Mouse (Mus musculus) ES-E14 (cell line): ENCODE measurements around the gene Gga1. TPM values are rescaled to one million over a fixed set of nuclear protein-coding genes. Genes with fewer than 3 reads are reported as not detected.
A peak's percentile ranks its signal among the peaks of the same experiment; 100 is the strongest.

Experiments used
- DNase-seq: peaks from one replicate; pipeline ENCODE4 v3.0.0-alpha.2; 2013; ENCODE audit warnings: low read depth, low spot score
- H3K27ac ChIP-seq: 2 replicates; pipeline ENCODE4 v1.5.1; 2012; ENCODE audit warnings: low read depth, mild to moderate bottlenecking, low read length, moderate library complexity, mixed read lengths; ENCODE audit not compliant: poor library complexity, insufficient read depth, severe bottlenecking
- H3K36me3 ChIP-seq: 2 replicates; pipeline ENCODE4 v1.6.1; 2012; ENCODE audit warnings: mild to moderate bottlenecking, low read length, moderate library complexity, mixed read lengths; ENCODE audit not compliant: control insufficient read depth, poor library complexity, insufficient read depth, severe bottlenecking
- H3K4me1 ChIP-seq, 2 experiments: fragments of 150-350 bp in 1 of 2; sonication (generic) in 1 of 2; 2 replicates each; pipeline ENCODE4 v1.6.1; 2012; ENCODE audit warnings: low read length in 2 of 2, mild to moderate bottlenecking in 1 of 2, mixed read lengths in 1 of 2; ENCODE audit not compliant: control insufficient read depth in 2 of 2, insufficient read depth in 2 of 2, poor library complexity in 1 of 2
- H3K4me3 ChIP-seq, 2 experiments: fragments of 150-350 bp in 1 of 2; sonication (generic) in 1 of 2; 2 replicates each; pipeline ENCODE4 v1.5.1; 2012; ENCODE audit warnings: low read length in 2 of 2, low read depth in 1 of 2, mild to moderate bottlenecking in 1 of 2, mixed read lengths in 1 of 2; ENCODE audit not compliant: insufficient read depth in 1 of 2, poor library complexity in 1 of 2, severe bottlenecking in 1 of 2
- H3K9ac ChIP-seq: 2 replicates; pipeline ENCODE4 v1.6.1; 2012; ENCODE audit warnings: low read depth, mild to moderate bottlenecking, low read length, mixed read lengths; ENCODE audit not compliant: poor library complexity, insufficient read depth, severe bottlenecking
- H3K9me3 ChIP-seq: fragments of 150-350 bp; sonication (generic); 2 replicates; pipeline ENCODE4 v1.6.1; 2012; ENCODE audit warnings: low read depth, mild to moderate bottlenecking, low read length; ENCODE audit not compliant: control insufficient read depth, insufficient read depth
- CHD2 ChIP-seq: IDR thresholded peaks from 2 replicates; pipeline ENCODE4 v1.6.1; 2014; ENCODE audit warnings: mild to moderate bottlenecking, low read depth, low read length, inconsistent platforms
- HCFC1 ChIP-seq: IDR thresholded peaks from 2 replicates; pipeline ENCODE4 v1.6.1; 2012; ENCODE audit warnings: low read length, inconsistent platforms, borderline replicate concordance; ENCODE audit not compliant: insufficient read depth
- MAFK ChIP-seq: IDR thresholded peaks from 2 replicates; pipeline ENCODE4 v1.6.1; 2014; ENCODE audit warnings: mild to moderate bottlenecking, low read depth, low read length, inconsistent platforms; ENCODE audit not compliant: insufficient read depth
- ZC3H11A ChIP-seq: IDR thresholded peaks from 2 replicates; pipeline ENCODE4 v1.6.1; 2012; ENCODE audit warnings: low read depth, mild to moderate bottlenecking, inconsistent platforms, low read length, borderline replicate concordance
- ZNF384 ChIP-seq: IDR thresholded peaks from 2 replicates; pipeline ENCODE4 v1.6.1; 2012; ENCODE audit warnings: low read depth, low read length, inconsistent platforms
- in situ Hi-C, 2 experiments: fragments of 600-800 bp; cut with MboI; formaldehyde crosslinking; loops; one replicate each; pipeline ENCODE4 v1.15.1; 2025; ENCODE audit warnings: low sequenced_read_pairs in 2 of 2, inconsistent platforms in 1 of 2; ENCODE audit not compliant: unreplicated experiment in 2 of 2
- total RNA-seq: library from RNA; depleted of rRNA; stranded (reverse); fragments of 300-350 nt; gene quantifications from 2 replicates; pipeline ENCODE4 v1.2.3, GENCODE M21; 2012

Gga1 gene
- total RNA-seq, 1 experiment, result 18.4 TPM

GRCm38 (mm10) chr15:78936403-78936802 is 59.4 kb downstream of the Gga1 start:
- H3K27ac ChIP-seq, result no peak overlapping the region
- in situ Hi-C loops, result no loop called here
- H3K9ac ChIP-seq, result peak overlapping the region; percentile 43
- H3K9me3 ChIP-seq, result no peaks in the 10 kb centered on the region
- H3K4me3 ChIP-seq, result peak overlapping the region; percentile 19 to 75; a peak in 2 of 4 replicates
- DNase-seq, result no peak
- no peak for TF ChIP-seq MAFK
- no peak for TF ChIP-seq CHD2
- no peak for TF ChIP-seq ZC3H11A
- no peak for TF ChIP-seq ZNF384
- TF ChIP-seq HCFC1, result no peak
- peaks cover 42% of the 10 kb centered on the region for H3K36me3 ChIP-seq
- peaks cover 0 to 12% of the 10 kb centered on the region in 2 experiments; a peak in 1 of 4 replicates for H3K4me1 ChIP-seq

GRCm38 (mm10) chr15:78937311-78937710 is 60.3 kb downstream of the Gga1 start:
- Histone ChIP-seq H3K9ac (0 out of 2 replicates have a peak overlapping the region, but pooled peaks have one; percentile 3), H3K36me3 (peaks cover 47% of the 10 kb centered on the region), H3K9me3 (no peaks in the 10 kb centered on the region), H3K4me3 (peak overlapping the region in 1 of 2 experiments; percentile 15; a peak in 1 of 4 replicates), H3K4me1 (peaks cover 0 to 15% of the 10 kb centered on the region in 2 experiments; a peak in 1 of 4 replicates), H3K27ac (no peak overlapping the region)
- TF ChIP-seq CHD2 (no peak), MAFK (no peak), ZNF384 (no peak), ZC3H11A (no peak), HCFC1 (no peak)
- in situ Hi-C loops, result no loop called here
- no peak for DNase-seq

GRCm38 (mm10) chr15:78937963-78938362 is 61.0 kb downstream of the Gga1 start:
- Histone ChIP-seq H3K9ac (no peak overlapping the region), H3K36me3 (peaks cover 47% of the 10 kb centered on the region), H3K27ac (no peak overlapping the region), H3K4me3 (no peak overlapping the region), H3K4me1 (peaks cover 1 to 15% of the 10 kb centered on the region in 2 experiments; a peak in 1 of 4 replicates), H3K9me3 (no peaks in the 10 kb centered on the region)
- in situ Hi-C loops, result no loop called here
- TF ChIP-seq MAFK (no peak), HCFC1 (no peak), ZC3H11A (no peak), CHD2 (no peak), ZNF384 (no peak)
- no peak for DNase-seq

GRCm38 (mm10) chr15:78940325-78940724 is 63.3 kb downstream of the Gga1 start:
- DNase-seq, result no peak
- in situ Hi-C loops, result no loop called here
- Histone ChIP-seq H3K9me3 (no peaks in the 10 kb centered on the region), H3K27ac (no peak overlapping the region), H3K4me3 (no peak overlapping the region), H3K36me3 (peaks cover 47% of the 10 kb centered on the region), H3K4me1 (peaks cover 1 to 15% of the 10 kb centered on the region in 2 experiments; a peak in 1 of 4 replicates), H3K9ac (no peak overlapping the region)
- TF ChIP-seq ZNF384 (no peak), MAFK (no peak), CHD2 (no peak), ZC3H11A (no peak), HCFC1 (no peak)

GRCm38 (mm10) chr15:78942663-78943062 is 65.7 kb downstream of the Gga1 start:
- H3K9ac ChIP-seq, result peak overlapping the region; percentile 58; the same call in 1 of the 2 replicates
- H3K4me1 ChIP-seq, result peaks cover 1 to 3% of the 10 kb centered on the region in 2 experiments; a peak in 1 of 4 replicates
- H3K9me3 ChIP-seq, result no peaks in the 10 kb centered on the region
- no peak overlapping the region for H3K27ac ChIP-seq
- DNase-seq, result no peak
- H3K4me3 ChIP-seq, result peak overlapping the region in 1 of 2 experiments; percentile 34; a peak in 1 of 4 replicates
- in situ Hi-C loops, result no loop called here
- TF ChIP-seq HCFC1 (no peak), ZNF384 (no peak), CHD2 (no peak), MAFK (no peak), ZC3H11A (no peak)
- peaks cover 37% of the 10 kb centered on the region for H3K36me3 ChIP-seq
